In genomic region chr15:78413719-78414117, GRCm38 (mm10) we compare ENCODE assay signal across 30 mouse cellular contexts. TPM values are rescaled to one million over a fixed set of nuclear protein-coding genes. Genes with fewer than 3 reads are reported as not detected.
DNase-seq lines count a peak whose midpoint lies in the region; ATAC-seq and TF ChIP-seq lines count a peak whose summit lies in the region.
"Had no signal": no experiment of that assay in that cellular context is flagged by ENCODE, and none has a peak within 500 bp of the region (broad histone marks: within the 10 kb centered on the region; RNA-seq: fewer than 3 reads in every experiment).

No protein-coding gene starts in this region.

- H3K36me3 ChIP-seq in heart, embryonic 10.5 days: no peaks in the 10 kb centered on the region
- peaks cover 47% of the 10 kb centered on the region for H3K36me3 ChIP-seq in liver, embryonic 12.5 days
- no peaks in the 10 kb centered on the region; the same call in 1 of the 2 replicates for H3K36me3 ChIP-seq in stomach, embryonic 16.5 days (ENCODE audit: control insufficient read depth, insufficient read depth, low read length)
- H3K36me3 ChIP-seq: midbrain, embryonic 15.5 days had no signal

- H3K27ac ChIP-seq in heart, embryonic 10.5 days: peak overlapping the region; percentile 69; the same call in 1 of the 2 replicates
- peak overlapping the region; percentile 86 for H3K27ac ChIP-seq in bone marrow, adult 2 months (ENCODE audit: control insufficient read depth, insufficient read depth, low read depth, low read length, poor library complexity)
- H3K27ac ChIP-seq in liver, embryonic 12.5 days: peak overlapping the region; percentile 97
- peak overlapping the region; percentile 31; the same call in 1 of the 2 replicates for H3K27ac ChIP-seq in stomach, embryonic 16.5 days (ENCODE audit: low read length)
- H3K27ac ChIP-seq: forebrain, embryonic 13.5 days; midbrain, embryonic 15.5 days had no signal

- H3K4me3 ChIP-seq in heart, embryonic 10.5 days: no peak overlapping the region
- no peak overlapping the region for H3K4me3 ChIP-seq in bone marrow, adult 2 months (replicated peaks; ENCODE audit: control insufficient read depth, low read depth, low read length)
- peak overlapping the region; percentile 20; the same call in 1 of the 2 replicates for H3K4me3 ChIP-seq in liver, embryonic 12.5 days
- no peak overlapping the region for H3K4me3 ChIP-seq in stomach, embryonic 16.5 days (replicated peaks; ENCODE audit: low read length)
- H3K4me3 ChIP-seq: forebrain, embryonic 13.5 days; midbrain, embryonic 15.5 days had no signal

- 57% methylated on average over 1 of the region's 1 CpGs for WGBS in heart, embryonic 10.5 days
- WGBS in bone marrow, adult 2 months: 50% methylated on average over 1 of the region's 1 CpGs
- WGBS in liver, embryonic 12.5 days (ENCODE audit: insufficient replicate concordance): 26% methylated on average over 1 of the region's 1 CpGs
- WGBS in stomach, embryonic 16.5 days: 58% methylated on average over 1 of the region's 1 CpGs

- TF ChIP-seq POLR2A in bone marrow, adult 2 months (IDR thresholded peaks at IDR 0.05; ENCODE audit: borderline replicate concordance, control insufficient read depth, low read depth, low read length): no peak

- intact Hi-C loops in heart, postnatal 10 days (cut with DNase I): no loop called here

- peak overlapping the region; percentile 72 for H3K9ac ChIP-seq in liver, embryonic 12.5 days
- no peak overlapping the region for H3K9ac ChIP-seq in stomach, embryonic 16.5 days (ENCODE audit: low read length)
- H3K9ac ChIP-seq: forebrain, embryonic 13.5 days; midbrain, embryonic 15.5 days had no signal

- TF ChIP-seq CTCF in bone marrow, adult 2 months (IDR thresholded peaks at IDR 0.05; ENCODE audit: control insufficient read depth, insufficient read depth, low read length): no peak

- H3K9me3 ChIP-seq in heart, embryonic 10.5 days: no peaks in the 10 kb centered on the region
- no peaks in the 10 kb centered on the region for H3K9me3 ChIP-seq in liver, embryonic 12.5 days (replicated peaks)
- no peaks in the 10 kb centered on the region for H3K9me3 ChIP-seq in stomach, embryonic 16.5 days (replicated peaks; ENCODE audit: control insufficient read depth, low read length)
- H3K9me3 ChIP-seq: forebrain, embryonic 13.5 days; midbrain, embryonic 15.5 days had no signal

- H3K4me1 ChIP-seq in heart, embryonic 10.5 days: peaks cover 33% of the 10 kb centered on the region
- peaks cover 4% of the 10 kb centered on the region; the same call in 1 of the 2 replicates for H3K4me1 ChIP-seq in bone marrow, adult 2 months (ENCODE audit: control insufficient read depth, insufficient read depth, low read length)
- peaks cover 93% of the 10 kb centered on the region for H3K4me1 ChIP-seq in liver, embryonic 12.5 days
- peaks cover 9% of the 10 kb centered on the region for H3K4me1 ChIP-seq in stomach, embryonic 16.5 days (ENCODE audit: control insufficient read depth, insufficient read depth, low read length)

- peak overlapping the region; percentile 65 for H3K4me2 ChIP-seq in liver, embryonic 12.5 days
- H3K4me2 ChIP-seq in stomach, embryonic 16.5 days (ENCODE audit: low read depth, low read length): no peak overlapping the region
- H3K4me2 ChIP-seq: forebrain, embryonic 13.5 days; midbrain, embryonic 15.5 days had no signal

- peaks cover 39% of the 10 kb centered on the region for H3K27me3 ChIP-seq in heart, embryonic 10.5 days (ENCODE audit: insufficient read depth, poor library complexity, severe bottlenecking)
- peaks cover 39% of the 10 kb centered on the region for H3K27me3 ChIP-seq in liver, embryonic 12.5 days (replicated peaks)
- peaks cover 8% of the 10 kb centered on the region; the same call in 1 of the 2 replicates for H3K27me3 ChIP-seq in stomach, embryonic 16.5 days (ENCODE audit: control insufficient read depth, insufficient read depth, low read length)

- DNase-seq in heart, embryonic 10.5 days (ENCODE audit: low spot score): no peak
- no peak for DNase-seq in heart, postnatal 10 days
- no peak for DNase-seq in embryo, embryonic 10 days (ENCODE audit: low spot score)
- DNase-seq: cerebellum, adult 8-10 months; gastrocnemius, postnatal 14 days; heart, adult 18-20 months; kidney, adult 2 months; kidney, postnatal 14 days; lung, postnatal 10 days; thymus, adult 18-20 months; thymus, postnatal 4 days had no signal

- ATAC-seq in liver, embryonic 12.5 days: peak; percentile 40
- ATAC-seq in stomach, embryonic 16.5 days (ENCODE audit: insufficient read depth, low FRiP score): no peak
- no peak for ATAC-seq in monocyte, adult 5-6 weeks (replicated peaks; ENCODE audit: insufficient number of reproducible peaks, low FRiP score, low TSS enrichment, poor library complexity, severe bottlenecking)
- ATAC-seq: forebrain, embryonic 13.5 days; midbrain, embryonic 15.5 days had no signal

RNA-seq across cellular contexts. Expression of gene Mpst, which starts 7.5 kb away (rescaled TPM):
- polyA plus RNA-seq in heart, embryonic 10.5 days (2016; fragmentation: Nextera tagmentation; extraction: Ambion mirVana): 0.75 and 1.4 TPM in 2 replicates
- total RNA-seq in heart, postnatal 10 days (2021): 10 to 100 TPM; 26.0 to 26.3 TPM
- polyA plus RNA-seq in bone marrow, adult 2 months (2011; ENCODE audit: insufficient read depth, insufficient read length, low replicate concordance, missing spikeins): 49.5 and 50.1 TPM in 2 replicates
- polyA plus RNA-seq in liver, embryonic 12.5 days (2016; fragmentation: Nextera tagmentation; extraction: Ambion mirVana): 3.5 and 4.8 TPM in 2 replicates
- 6.8 TPM in 2 replicates for polyA plus RNA-seq in stomach, embryonic 16.5 days (2015; fragmentation: Nextera tagmentation; extraction: Ambion mirVana)
- 5.8 to 10.2 TPM (median 8.7 TPM) in 3 replicates for total RNA-seq in monocyte, adult 5-6 weeks (2017)

RNA-seq across cellular contexts. Expression of gene Tst, which starts 8.0 kb away (rescaled TPM):
- polyA plus RNA-seq in heart, embryonic 10.5 days (2016; fragmentation: Nextera tagmentation; extraction: Ambion mirVana): 9.5 and 25.6 TPM in 2 replicates
- 10 to 100 TPM; 14.4 to 16.4 TPM for total RNA-seq in heart, postnatal 10 days (2021)
- 14.5 and 23.8 TPM in 2 replicates for polyA plus RNA-seq in bone marrow, adult 2 months (2011; ENCODE audit: insufficient read depth, insufficient read length, low replicate concordance, missing spikeins)
- polyA plus RNA-seq in liver, embryonic 12.5 days (2016; fragmentation: Nextera tagmentation; extraction: Ambion mirVana): 84.9 and 92.8 TPM in 2 replicates
- 123 and 146 TPM in 2 replicates for polyA plus RNA-seq in stomach, embryonic 16.5 days (2015; fragmentation: Nextera tagmentation; extraction: Ambion mirVana)
- 2.2 TPM in 1 of 3 replicates, not detected in the others for total RNA-seq in monocyte, adult 5-6 weeks (2017)

RNA-seq across cellular contexts. Expression of gene Kctd17, which starts 14.6 kb away (rescaled TPM):
- polyA plus RNA-seq in heart, embryonic 10.5 days (2016; fragmentation: Nextera tagmentation; extraction: Ambion mirVana): 23.0 and 30.3 TPM in 2 replicates
- total RNA-seq in heart, postnatal 10 days (2021): 10 to 100 TPM; 80.7 TPM
- polyA plus RNA-seq in bone marrow, adult 2 months (2011; ENCODE audit: insufficient read depth, insufficient read length, low replicate concordance, missing spikeins): 14.7 and 14.8 TPM in 2 replicates
- polyA plus RNA-seq in liver, embryonic 12.5 days (2016; fragmentation: Nextera tagmentation; extraction: Ambion mirVana): 7.6 and 8.8 TPM in 2 replicates
- polyA plus RNA-seq in stomach, embryonic 16.5 days (2015; fragmentation: Nextera tagmentation; extraction: Ambion mirVana): 28.1 and 32.0 TPM in 2 replicates
- total RNA-seq in monocyte, adult 5-6 weeks (2017): 4.6 to 6.1 TPM (median 5.0 TPM) in 3 replicates
- total RNA-seq: CH12.LX; neutrophil, adult 5-6 weeks had no signal

RNA-seq across cellular contexts. Expression of gene Tex33, which starts 18.0 kb away (rescaled TPM):
- polyA plus RNA-seq in heart, embryonic 10.5 days (2016; fragmentation: Nextera tagmentation; extraction: Ambion mirVana): not detected in 2 replicates
- not detected for total RNA-seq in heart, postnatal 10 days (2021)
- polyA plus RNA-seq in bone marrow, adult 2 months (2011; ENCODE audit: insufficient read depth, insufficient read length, low replicate concordance, missing spikeins): not detected in 2 replicates
- not detected in 2 replicates for polyA plus RNA-seq in liver, embryonic 12.5 days (2016; fragmentation: Nextera tagmentation; extraction: Ambion mirVana)
- polyA plus RNA-seq in stomach, embryonic 16.5 days (2015; fragmentation: Nextera tagmentation; extraction: Ambion mirVana): not detected in 2 replicates
- 5.0 TPM in 1 of 3 replicates, not detected in the others for total RNA-seq in monocyte, adult 5-6 weeks (2017)
- total RNA-seq: adrenal gland, adult 18-20 months; adrenal gland, postnatal 4 days; CH12.LX; gastrocnemius, postnatal 14 days; heart, adult 18-20 months; layer of hippocampus, adult 8-10 months; left cerebral cortex, adult 18-20 months; left cerebral cortex, postnatal 36 days; liver, adult 2 months; megakaryocyte progenitor cell, adult 5-6 weeks; neutrophil, adult 5-6 weeks had no signal
- polyA plus RNA-seq: embryonic facial prominence, embryonic 14.5 days; forebrain, embryonic 13.5 days; heart, embryonic 16.5 days; hindbrain, embryonic 11.5 days; liver, adult 2 months; midbrain, embryonic 15.5 days; small intestine, adult 2 months had no signal

RNA-seq across cellular contexts. Expression of gene Tmprss6, which starts 54.7 kb away (rescaled TPM):
- polyA plus RNA-seq in heart, embryonic 10.5 days (2016; fragmentation: Nextera tagmentation; extraction: Ambion mirVana): 0.06 and 1.7 TPM in 2 replicates
- total RNA-seq in heart, postnatal 10 days (2021): under 1 TPM; 0.10 to 0.45 TPM
- polyA plus RNA-seq in bone marrow, adult 2 months (2011; ENCODE audit: insufficient read depth, insufficient read length, low replicate concordance, missing spikeins): 0.47 TPM in 1 of 2 replicates, not detected in the other
- 5.9 and 6.7 TPM in 2 replicates for polyA plus RNA-seq in liver, embryonic 12.5 days (2016; fragmentation: Nextera tagmentation; extraction: Ambion mirVana)
- polyA plus RNA-seq in stomach, embryonic 16.5 days (2015; fragmentation: Nextera tagmentation; extraction: Ambion mirVana): 1.8 TPM in 2 replicates
- total RNA-seq in monocyte, adult 5-6 weeks (2017): 0.58 TPM in 1 of 3 replicates, not detected in the others
- total RNA-seq: gastrocnemius, postnatal 14 days; heart, adult 18-20 months; megakaryocyte progenitor cell, adult 5-6 weeks; neutrophil, adult 5-6 weeks had no signal
- polyA plus RNA-seq: forebrain, embryonic 13.5 days had no signal

Comparison
In these comparisons a context has a peak if more than half of its experiments do, and no peak if none do; other contexts are left out.
1. H3K27ac ChIP-seq: peak in every context shown above with its lines; median percentile 97 in liver, embryonic 12.5 days; 86 in bone marrow, adult 2 months; 69 in heart, embryonic 10.5 days; 31 in stomach, embryonic 16.5 days.